Mouse (Mus musculus) erythroid progenitor cell, adult 5-6 weeks (primary cell): ENCODE data around the gene Creb3l2. TPM values are rescaled to one million over a fixed set of nuclear protein-coding genes. Genes with fewer than 3 reads are reported as not detected.

Source experiments
- ATAC-seq: replicated peaks from 2 replicates; pipeline ENCODE4 v1.8.0; 2016; ENCODE audit warnings: moderate number of reproducible peaks, mild to moderate bottlenecking, moderate TSS enrichment, inconsistent platforms; ENCODE audit not compliant: poor library complexity, low FRiP score, severe bottlenecking
- total RNA-seq, 2 experiments: library from RNA; stranded (forward) in 1 of 2; stranded (reverse) in 1 of 2; fragments of 150-400 nt in 1 of 2; fragments of 186-747, 209-891 nt in 1 of 2; gene quantifications; 2 replicates each; pipeline versions ENCODE4 v1.2.3 to v1.2.4; 2015 to 2017; ENCODE audit warnings: low replicate concordance in 2 of 2

Creb3l2 gene
- total RNA-seq, 2 experiments from 2014 or later = 0.38 to 1.7 TPM

DNA sequence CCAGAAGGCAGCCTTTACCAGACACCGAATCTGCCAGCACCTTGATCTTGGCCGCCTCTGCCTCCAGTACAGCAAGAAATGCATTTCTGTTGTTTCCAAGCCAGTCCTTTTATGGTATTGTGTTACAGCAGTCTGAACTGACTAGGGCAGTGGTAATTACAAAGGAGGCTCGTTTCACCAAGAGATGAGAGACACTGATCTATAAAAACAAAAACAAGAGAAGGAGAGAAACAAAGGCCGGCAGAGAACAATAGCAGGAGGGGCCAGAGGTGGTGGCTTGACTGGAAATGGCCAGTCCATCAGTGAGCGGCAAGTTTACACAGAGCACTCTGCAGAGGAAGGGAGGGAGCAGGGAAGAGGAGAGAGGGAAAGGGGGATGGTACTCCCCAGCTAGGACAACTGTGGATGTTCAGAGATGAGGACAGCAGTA is 105.1 kb downstream of the Creb3l2 start:
- no peak for ATAC-seq

DNA sequence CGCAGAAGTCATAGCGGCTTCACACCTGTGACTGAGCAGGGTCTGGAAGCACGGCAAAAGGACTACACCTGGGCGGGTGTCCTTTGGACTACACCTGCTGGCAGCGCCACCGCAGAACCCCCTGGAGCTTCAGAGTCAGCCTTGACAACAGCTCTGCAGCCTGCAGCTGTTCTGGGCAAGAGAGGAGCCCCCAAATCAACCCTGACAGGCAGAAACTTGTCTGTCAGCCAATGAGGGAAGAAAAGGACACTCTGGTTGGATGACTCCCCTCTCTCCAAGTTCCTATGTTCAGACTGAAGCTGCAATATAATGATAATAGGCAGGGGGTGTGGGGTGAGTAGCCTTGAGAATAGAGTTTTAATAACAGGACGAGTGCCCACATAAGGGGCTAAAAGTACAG is 105.6 kb downstream of the Creb3l2 start:
- no peak for ATAC-seq

DNA sequence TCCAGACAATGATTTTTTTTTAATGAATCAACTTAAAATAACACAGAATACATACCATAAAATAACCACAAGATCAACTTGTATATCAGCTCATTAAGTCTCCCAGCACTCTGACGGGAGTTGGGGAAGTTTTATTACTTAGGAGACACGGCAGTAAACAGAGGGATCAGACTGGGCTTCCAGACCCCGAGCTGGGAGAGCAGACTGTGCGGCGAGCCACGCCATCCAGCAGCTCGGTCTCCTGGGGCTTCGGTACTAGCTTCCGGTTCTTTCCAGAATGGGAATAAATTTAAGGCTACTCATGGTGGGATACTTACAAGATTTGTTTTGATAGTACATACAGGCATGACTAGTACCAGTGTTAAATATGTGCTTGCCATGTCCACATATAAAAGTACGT is 109.1 kb downstream of the Creb3l2 start:
- no peak for ATAC-seq

DNA sequence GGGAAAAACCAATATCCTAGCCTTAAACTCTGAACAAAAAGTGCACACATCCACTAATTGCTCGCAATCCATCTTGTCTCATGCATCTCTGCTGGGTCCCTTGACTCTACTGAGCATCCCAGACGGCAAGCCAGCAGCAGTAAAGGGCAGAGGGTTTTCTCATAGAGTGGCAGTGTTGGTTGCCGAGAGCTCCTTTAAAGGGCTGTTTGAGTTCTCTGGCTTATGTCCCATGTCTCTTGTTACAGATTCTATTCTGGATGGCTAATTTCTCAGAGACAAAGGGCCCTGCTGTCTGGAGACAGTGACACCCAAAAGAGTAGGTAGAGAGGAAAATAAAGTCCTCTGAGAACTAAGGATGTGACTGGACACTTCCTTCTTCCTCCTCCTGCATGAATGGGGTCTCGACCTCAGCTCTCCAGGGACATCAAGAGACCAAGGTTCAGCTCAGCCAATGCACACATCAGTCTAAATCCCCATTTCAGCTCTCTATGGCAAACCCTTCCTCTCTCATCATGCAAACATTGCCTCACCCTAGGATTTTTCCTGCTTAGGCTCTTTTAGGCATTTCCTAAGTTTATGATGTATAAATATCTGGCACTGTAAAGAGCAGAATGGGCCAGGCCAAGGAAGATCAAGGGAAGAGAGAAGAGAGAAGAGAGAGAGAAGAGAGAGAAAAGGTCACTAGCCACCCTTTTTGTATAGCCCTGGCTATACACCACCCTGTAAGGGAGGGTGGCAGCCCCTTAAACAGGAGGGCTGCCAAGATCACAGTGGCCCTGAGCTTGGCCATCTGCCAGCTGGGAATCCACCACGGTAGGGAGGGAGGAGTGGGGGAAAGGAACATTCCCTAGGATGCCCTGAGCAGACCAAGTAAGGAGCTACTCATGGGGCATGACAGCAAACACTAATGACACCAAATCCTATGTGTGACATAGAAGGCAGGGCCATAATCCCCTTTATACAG is 111.8 kb downstream of the Creb3l2 start:
- no peak for ATAC-seq

DNA sequence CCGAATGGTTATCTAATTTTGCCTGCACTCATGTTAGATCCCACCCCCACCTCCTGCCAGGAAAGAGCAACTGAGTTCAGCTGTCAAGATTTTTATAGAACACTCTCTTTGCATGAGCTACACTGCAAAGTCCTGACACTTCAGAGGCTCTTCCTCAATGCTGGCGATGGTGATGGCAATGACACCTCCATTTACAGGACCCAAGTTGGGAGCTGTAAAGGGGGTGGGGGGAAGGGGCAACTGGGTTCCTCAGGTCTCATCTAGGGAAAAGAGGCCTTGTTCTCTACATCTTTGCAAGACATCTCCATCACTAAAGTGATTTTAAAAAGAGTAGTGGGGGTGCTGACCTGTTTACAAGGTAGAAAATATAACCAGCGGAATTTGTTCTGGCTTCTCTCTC is 112.6 kb downstream of the Creb3l2 start:
- no peak for ATAC-seq

DNA sequence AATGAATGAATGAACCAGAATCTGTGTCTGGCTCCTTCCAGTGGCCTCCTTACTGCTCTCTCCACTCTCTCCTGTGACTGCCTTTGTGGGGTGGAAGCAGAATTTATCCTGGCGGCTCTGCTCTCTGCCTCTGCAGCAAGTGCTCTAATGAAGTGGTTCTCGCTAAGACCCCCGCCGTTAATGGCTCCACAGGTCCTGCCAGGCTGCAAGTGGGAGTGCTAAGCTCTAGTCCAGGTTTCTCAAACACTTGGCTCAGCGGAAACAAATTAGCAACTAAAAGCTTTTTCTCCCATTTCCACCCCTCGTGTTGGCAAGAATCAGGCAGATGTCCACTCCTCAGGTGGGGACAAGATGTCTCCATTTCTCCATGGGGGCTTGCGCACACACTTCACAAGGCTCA is 113.3 kb downstream of the Creb3l2 start:
- ATAC-seq = no peak

DNA sequence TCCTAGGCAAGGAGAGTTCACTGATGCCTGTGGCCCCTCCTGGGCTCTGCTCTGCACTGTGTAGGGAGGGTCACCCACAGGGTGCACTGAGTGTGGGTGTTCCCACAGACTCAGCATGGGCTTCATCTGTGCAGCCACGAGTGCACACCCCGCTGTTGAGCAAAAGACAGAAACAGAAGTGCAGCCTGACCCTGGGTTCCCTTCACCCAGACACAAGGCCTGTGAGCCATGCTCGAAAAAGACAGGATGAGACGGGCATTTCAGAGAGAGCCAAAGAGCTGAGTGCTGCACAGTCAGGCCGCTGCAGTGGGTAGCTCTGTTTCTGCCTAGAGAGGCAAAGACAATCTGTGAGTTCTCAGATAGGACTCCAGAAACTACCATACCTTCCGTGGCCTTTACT is 114.4 kb downstream of the Creb3l2 start:
- ATAC-seq = no peak

DNA sequence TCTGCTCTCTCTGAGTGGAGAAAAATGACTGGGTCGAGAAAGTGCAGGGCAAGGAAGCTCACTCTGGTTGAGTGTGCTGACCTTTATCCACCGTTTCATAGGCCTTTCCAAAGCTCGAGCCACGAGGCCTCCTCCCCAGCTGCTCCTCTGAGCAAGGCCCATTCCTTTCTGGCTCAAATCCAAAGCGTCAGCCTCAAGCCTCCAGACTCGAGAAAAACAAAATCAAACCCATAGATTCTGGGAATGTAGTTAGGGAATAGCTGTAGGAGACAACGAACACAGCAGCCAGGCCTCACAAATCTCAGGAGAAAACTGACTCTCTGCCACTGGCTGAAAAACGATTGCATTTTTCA is 115.4 kb downstream of the Creb3l2 start:
- no peak for ATAC-seq

DNA sequence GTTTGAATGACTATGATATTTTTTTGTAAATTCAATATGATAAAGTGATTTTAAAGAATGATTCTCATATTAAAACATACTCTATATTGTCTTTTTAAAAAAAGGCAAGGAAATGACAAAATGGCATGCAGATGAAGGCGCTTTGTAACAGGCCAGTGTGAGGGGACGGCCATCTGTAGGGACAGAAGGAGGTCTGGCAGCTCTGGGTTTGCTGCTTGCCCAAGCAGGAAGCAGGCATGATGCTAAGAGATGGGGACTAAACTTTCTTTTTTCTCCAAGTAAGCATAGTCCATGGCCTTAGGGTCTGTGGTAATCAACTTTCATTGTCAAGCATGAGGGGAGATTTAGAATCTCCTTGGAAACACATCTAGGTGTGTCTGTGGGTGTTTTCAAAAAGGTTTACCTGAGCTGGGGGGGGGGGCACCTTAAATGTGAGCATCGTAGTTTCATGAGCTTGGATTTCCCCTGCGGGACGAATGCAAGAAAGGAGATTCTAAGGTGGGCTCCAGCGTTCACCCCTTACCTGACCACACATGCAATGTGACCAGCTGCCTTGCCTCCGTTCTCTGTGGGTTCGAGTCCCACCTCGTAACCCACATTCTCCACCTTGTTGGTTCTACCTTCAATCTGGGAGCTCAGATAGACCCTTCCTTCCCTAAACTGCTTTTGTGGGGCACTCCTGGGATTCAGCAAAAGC is 115.9 kb downstream of the Creb3l2 start:
- no peak for ATAC-seq

DNA sequence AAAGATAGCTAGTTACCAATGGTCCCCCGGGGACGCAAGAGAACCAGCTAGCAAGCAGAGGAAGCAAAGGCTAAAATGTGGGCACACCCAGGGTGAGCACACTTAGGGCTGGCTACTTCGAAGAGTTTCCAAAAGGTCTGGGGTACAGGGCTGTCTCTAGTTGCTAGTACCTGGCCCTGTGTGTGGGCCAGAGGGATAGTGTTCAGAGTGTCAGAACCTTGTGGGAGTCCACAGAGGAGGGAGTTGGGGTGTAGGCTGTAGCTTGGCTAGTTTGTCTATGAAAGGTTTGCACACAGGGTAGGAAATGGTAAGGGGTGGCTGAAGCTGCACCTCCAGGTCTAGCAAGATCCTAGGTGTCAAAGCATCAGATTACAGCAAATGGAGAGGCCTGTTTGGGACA is 116.9 kb downstream of the Creb3l2 start:
- no peak for ATAC-seq

DNA sequence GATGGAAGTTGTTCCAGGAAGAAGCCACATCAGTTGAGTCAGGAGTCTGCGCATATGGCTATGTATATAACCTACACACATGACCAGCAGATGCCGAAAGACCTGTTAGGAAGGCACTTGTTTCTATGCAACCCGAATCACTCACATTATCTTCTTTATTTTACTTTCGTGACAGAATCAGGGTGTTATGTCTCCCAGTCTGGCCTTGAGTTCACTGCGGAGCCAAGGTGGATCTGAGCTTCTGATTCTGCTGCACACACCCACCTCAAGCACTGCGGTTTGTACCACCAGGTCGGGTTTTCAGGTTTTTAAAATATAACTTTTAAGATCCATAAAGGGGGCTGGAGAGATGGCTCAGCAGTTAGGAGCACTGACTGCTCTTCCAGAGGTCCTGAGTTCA is 119.3 kb downstream of the Creb3l2 start:
- ATAC-seq = no peak

DNA sequence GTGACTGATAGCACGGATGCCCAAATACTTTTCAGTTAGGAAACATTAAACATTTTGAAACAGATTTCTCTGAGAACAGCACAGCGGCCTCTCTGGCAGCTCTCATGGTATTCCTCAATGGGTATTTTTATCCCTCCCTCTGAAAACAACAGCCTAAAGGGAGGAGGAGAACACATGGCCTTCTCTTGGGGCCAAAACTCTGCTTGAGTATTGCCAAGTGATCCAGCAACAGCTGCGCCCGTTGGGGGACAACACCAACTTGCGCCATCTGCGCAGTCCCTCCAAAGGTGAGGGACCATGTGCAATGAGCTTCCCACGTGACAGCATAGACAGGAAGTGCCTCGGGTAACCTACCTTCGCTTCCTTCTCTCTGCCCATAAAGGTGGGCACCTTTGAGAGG is 119.9 kb downstream of the Creb3l2 start:
- no peak for ATAC-seq

DNA sequence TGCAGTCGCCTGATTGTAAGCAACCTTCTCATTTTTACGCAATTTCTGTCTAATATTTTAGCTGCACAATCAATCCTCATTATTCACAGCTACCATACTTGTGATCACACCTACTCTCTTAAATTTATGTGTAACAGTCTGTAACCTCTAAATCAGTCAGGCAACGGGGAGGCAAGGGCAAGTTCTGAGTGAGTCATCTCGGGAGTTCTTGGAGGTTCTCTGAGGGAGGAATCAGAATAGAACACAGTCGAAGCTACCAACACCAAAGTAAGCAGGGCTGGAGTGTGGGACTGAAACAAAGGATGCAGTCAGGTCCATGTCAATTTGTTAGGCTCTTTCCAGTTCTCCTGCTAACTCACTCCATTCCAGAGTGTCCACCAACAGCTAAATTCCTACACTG is 124.0 kb downstream of the Creb3l2 start:
- ATAC-seq = no peak

DNA sequence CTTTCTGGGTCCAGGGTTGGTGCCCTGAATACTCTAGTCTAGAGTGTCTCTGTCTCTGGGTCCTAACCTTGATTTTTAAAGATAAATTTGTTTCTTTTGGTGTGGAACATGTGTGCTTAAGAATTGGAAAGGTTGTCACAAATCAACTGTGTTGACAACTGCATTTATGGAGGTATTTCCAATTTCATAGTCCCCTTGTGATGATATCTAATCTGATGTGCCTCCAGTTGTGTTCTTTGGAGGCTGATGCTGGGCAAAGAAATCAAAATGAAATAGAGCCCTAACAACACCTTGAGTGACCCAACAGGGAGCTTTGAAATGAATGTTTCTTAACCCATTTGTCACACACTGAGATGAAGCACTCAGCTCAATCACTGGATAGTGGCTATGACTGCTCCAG is 126.5 kb downstream of the Creb3l2 start:
- ATAC-seq = no peak

DNA sequence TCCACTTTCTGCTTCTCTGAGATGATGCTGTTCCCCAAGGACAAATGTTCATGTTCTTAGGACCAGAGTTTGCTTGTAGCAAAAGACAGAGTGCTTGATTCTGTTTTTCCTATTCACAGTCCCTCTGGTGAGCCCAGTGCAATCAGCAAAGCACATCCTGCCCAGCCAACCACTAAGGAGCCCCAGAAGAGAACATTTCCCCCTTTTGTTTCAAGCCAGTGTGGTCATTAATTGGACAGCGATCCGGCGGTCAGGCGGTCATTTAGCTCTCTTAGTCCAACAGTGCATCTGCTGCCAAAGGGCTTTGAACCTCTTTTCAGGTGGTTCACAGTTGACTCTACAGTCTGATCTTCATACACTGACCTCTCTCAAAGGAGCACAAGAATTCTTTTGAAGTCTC is 131.3 kb downstream of the Creb3l2 start:
- no peak for ATAC-seq

DNA sequence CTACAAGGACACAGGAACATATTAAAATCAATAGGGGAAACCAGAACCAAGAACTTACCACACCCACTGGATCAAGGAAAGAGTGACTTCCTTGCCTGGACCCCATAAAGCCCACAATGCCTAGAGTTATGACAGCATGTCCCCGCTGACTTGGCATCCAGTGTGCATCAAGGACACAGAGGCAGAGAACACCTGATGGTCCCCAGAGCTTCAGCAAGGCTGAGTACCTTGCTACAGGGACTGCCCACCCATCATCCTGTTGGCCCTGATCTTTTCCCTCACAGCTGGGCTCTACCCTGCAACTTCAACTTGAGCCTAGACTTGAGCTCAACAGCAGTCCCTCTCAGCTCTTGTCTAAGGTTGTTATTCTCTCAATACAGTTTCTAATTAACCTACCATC is 135.3 kb downstream of the Creb3l2 start:
- ATAC-seq = no peak

DNA sequence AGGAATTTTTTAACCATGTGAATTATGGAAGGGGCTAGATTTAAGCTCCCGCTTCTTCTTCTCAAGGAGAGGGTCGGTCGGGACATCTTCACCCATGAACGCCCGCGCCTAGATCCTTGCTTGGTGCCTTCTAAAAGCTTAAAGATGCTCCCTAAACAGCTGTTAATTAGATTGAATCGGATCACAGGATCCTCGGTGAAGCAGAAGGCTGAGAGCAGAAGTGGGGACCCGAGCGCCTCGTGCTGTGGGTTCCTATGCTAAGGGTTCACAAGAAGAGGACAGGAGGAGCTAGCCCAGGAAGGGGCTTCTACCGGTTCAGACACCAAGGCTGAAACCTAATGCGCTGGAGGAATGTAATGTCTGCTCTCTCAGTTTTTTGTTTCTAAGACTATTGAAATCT is 141.5 kb downstream of the Creb3l2 start:
- ATAC-seq = no peak

DNA sequence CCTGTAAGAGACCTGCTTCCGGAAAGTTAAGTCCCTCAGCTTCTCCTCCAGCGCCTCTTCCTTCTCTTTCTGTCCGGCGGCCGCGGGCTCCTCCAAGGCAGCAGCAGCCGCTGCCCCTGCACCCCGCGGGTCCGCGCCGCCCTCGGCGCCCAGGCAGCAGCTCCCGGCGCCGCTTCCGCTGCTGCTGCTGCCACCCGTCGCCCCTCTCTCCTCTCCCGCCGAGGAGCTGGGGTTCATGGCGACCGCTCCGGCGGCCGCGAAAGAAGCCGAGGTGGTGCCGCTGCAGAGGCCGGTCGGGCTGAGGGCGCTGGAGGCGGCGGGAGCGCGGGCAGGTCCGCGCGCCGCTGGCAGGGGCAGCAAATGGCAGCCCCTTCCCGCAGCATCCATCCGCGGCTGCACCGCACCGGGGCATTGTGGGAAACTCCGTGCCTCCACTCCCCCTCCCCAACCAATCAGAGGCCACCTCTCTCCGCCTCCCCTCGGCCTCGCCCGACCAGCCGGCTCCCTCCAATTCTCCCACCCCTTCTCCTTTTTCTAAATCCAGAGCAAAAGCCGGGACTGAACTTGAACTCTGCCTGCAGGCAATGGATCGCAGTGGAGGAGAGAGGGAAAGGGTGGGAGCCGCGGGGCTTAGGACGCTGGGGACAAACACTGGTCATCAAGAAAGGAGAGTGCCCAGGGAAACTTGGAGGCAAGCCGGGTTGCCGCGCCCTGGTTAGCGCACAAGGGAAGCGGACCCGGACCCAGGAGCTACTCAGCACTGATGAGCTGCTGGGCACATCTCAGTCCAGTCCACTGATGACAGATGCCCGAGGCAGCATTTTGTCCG is 142.2 kb downstream of the Creb3l2 start, which contains the start of gene Dgki:
TSS of gene Dgki (minus strand) at position 623 of the 829 bp plus-strand sequence.
- no peak for ATAC-seq

DNA sequence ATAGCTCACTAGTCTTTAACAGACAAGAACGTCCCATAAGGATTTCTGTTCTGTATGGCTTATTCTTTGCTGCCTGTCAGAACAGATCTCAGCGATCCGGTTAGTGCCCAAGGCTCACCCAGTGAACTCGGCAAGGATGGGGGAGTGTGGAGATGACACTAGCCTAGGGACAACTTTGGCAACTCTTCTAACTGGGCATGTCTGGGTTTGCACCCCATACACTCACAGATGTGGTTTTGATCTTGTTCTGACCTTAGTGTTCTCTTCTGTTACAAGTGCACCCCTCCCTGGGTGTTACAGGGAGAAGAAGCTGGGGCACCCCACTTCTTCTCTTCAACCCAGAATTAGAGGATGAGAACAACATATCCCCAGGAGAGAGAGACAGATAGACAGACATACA is 143.0 kb downstream of the Creb3l2 start:
- ATAC-seq = no peak

DNA sequence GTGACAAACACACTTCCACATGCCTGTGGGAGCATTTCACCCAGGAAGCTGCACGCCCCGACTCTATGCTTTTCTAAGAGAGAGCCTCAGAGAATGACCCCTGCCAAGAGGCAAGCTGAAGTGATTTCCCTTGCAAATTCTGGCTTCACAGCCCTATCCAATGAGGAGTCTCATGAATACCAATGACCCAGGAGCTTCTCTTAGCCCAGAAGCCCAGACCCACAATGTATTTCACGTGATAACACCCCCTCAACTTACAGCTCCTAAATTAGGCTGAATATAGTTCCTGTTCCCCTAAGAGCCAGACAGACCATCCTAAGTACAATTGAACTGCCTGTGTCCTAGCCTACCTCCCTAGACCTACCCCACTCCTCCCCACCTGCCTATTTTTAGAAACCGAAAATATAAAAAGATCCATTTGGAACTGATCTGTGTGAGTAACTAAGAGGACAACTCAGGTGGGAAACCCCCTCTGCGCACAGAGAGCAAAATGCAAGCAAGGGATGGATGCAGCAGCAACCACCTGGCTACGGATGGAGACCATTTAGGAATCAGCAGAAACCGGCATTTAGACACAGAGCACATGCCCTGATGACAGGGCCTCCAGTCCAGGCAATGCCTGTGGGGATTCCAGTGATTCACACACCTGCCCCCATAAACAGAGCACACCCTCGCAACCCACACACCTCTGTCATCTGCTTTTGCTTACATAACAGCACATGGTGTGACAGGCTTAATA is 144.0 kb downstream of the Creb3l2 start:
- ATAC-seq = no peak
